Mouse (Mus musculus) frontal cortex, postnatal 36 days (tissue): ENCODE measurements around the gene Cox8a.
A peak's percentile ranks its signal among the peaks of the same experiment; 100 is the strongest.

ENCODE experiments used
- DNase-seq, 2 experiments: peaks; one replicate each; pipeline ENCODE4 v3.0.0; 2022; ENCODE audit warnings: low spot score in 2 of 2

The Cox8a gene

GRCm38 (mm10) chr19:7185059-7185458 lies 32.4 kb downstream of the Cox8a start:
- no peak for DNase-seq

- no peak for DNase-seq
Measured at GRCm38 (mm10) chr19:7183419-7183818, 34.0 kb downstream of the Cox8a start.

DNA sequence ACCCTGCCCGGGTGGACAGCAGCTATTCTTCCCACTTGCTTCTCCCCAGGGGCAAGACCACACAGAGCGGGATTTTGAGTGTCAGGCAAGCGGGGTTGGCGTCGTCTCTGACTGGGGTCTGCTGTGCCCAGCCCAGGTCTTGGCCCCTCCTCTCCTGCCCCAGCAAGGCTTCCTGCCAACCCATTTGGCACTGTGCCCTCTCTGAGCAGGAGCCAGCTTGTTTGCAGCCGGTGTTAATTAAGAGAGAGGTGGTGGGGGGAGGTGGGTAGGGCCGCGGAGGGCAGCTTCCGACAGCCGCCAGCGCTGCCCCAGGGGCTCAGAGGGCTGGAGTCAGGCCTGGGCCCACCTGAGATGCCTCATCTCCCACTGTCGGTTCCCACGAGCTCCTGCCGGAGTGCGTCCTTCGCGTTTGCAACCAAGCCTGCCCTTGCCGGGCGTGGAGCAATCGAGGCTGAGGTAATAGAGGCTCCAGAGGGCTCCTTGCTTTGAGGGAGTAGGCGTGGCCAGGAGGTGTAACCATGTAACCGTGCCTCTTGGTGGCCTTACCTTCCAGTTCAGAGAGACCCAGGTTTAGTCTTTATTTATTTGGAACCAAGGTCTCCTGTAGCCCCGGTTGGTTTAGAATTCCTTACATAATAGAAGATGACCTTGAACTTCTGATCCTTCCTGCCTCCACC lies 35.0 kb downstream of the Cox8a start:
- DNase-seq, result peak; percentile 62 to 71

GRCm38 (mm10) chr19:7181496-7181895 lies 35.9 kb downstream of the Cox8a start:
- no peak for DNase-seq

DNA sequence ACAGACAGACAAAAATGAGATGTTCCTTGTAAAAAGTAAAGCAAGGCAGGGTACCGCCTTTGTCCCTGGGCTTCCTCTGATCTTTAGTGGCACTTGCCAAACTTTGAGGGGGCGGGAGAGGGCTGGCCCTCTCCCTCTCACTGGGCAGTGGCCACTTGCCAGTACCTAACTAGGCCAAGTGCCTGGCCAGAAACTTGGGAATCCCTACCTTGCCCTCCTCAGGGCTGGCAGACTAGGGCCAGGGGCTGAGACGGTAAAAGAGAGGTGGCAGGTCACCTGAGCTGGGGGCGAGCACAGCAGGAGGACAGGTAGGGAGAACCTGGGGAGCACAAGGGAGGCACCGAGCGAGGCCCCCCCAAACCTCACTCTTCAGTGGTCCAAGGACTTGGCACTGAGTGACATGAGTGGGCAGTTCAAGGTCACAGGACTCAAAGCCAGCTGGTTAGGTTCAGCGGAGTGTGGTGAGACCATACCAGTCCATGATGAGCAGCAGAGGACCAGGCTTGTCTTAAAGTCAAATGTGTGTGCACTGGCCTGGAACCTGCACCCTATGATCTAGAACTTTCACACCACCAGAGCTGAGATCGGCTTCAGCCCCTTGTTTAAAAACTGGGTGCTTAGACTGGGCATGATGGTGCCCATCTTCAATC lies 36.5 kb downstream of the Cox8a start:
- DNase-seq, result no peak

GRCm38 (mm10) chr19:7178841-7179452 lies 38.5 kb downstream of the Cox8a start:
- no peak for DNase-seq

DNA sequence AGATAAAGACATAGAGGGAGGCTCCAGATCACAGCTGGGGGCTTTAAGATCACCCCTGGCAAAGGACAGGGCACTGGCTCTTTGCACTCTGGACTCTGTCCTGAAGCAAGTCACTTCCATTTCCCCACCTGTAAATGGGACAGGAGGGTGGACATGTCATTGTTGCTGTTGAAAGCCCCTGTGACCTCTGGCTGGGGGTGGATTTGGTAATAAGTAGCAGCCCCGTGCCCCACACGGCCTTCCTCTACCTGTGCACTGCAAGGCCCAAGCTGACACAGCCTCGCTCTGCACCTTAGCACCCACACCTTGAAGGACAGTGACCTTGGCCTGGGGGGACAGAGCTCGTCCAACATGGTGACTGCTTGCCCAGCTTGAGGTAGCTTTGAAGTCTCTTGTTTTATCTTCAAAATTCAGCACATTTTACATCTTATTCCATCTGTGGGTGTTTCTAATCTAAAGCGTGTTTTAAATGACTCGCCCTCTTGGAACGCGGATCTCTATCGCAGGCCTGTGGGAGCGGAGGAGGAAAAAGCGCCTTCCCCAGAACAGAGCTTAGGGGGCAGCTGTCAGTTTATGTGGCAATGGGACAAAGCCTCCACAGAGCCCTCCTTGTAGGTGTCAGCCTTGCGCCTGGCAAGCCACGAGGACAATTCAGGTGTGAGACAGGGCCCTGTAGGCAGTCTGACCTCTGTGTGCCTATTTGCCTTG lies 39.5 kb downstream of the Cox8a start:
- DNase-seq, result no peak

- no peak for DNase-seq
Measured at GRCm38 (mm10) chr19:7176041-7176696, 41.2 kb downstream of the Cox8a start.

GRCm38 (mm10) chr19:7172051-7172866 lies 45.2 kb downstream of the Cox8a start:
- DNase-seq, result peak; percentile 71 to 78

- DNase-seq, result no peak
Measured at GRCm38 (mm10) chr19:7171447-7171846, 46.0 kb downstream of the Cox8a start.

DNA sequence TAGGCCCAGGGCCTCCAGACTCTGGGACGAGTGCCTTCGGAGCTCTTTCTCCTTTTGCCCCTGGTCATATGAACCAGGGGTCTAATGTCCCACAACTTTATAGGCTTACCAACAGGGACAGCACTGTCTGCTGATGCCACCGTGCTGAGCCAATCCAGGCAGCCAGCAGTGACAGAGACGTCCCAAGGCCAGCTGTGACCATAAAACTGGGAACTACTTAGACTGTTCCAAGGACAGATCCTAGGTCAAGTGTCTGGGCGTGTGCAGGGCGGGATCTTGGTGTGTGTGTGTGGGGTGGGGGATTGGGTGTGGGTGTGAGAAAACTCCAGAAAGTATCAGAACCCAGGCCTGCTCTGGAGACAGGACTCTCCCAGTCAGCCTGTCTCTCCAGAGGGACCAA lies 46.5 kb downstream of the Cox8a start:
- DNase-seq, result no peak

DNA sequence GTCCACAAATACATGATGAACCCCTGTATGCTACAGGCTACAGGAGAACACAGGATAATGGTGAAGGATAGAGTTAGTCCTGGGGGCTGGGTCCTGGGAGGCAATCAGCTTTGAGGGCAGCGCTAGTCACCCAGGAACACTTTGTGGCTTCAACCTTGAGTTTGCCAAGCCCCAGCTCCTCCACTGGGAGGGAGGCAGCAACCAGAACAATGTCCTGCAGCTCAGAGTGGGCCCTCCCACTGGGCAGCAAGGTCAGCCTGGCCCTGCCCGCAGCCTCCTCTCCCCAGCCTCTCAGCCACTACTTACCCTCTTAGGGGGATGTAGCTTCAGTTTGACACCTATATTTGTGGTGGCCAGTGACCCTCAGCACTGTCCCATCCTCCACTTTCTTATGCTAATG lies 49.0 kb downstream of the Cox8a start:
- no peak for DNase-seq

- DNase-seq, result no peak
Measured at GRCm38 (mm10) chr19:7166767-7167166, 50.6 kb downstream of the Cox8a start.

DNA sequence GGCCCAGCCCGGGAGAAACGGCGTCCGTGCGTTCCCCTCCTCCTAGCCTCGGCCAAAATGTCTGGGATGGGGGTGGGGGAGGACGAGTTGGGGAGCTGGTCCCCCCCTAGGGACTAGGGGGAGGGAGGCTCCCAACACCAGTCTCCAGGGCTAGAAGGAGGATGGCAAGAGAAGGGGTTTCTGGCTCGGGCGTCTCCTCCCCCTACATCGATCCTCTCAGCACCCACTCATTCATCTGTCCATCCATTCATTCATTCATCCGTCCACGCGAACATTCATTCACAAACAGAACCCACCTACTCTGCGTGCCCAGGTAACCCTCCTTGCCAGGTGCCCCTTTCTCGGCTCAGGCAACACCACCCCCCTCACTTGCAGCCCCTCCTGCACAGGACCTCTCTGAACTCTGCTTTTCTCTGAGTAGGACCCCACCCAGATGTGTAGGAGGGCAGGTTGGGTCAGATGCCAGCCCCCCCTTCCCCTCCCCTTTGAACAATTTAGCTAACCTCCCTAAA lies 51.2 kb downstream of the Cox8a start:
- DNase-seq, result no peak

- DNase-seq, result no peak
Measured at GRCm38 (mm10) chr19:7165509-7166199, 51.8 kb downstream of the Cox8a start.
